ENCODE assay signal across 8 mouse cellular contexts in the genomic region with DNA sequence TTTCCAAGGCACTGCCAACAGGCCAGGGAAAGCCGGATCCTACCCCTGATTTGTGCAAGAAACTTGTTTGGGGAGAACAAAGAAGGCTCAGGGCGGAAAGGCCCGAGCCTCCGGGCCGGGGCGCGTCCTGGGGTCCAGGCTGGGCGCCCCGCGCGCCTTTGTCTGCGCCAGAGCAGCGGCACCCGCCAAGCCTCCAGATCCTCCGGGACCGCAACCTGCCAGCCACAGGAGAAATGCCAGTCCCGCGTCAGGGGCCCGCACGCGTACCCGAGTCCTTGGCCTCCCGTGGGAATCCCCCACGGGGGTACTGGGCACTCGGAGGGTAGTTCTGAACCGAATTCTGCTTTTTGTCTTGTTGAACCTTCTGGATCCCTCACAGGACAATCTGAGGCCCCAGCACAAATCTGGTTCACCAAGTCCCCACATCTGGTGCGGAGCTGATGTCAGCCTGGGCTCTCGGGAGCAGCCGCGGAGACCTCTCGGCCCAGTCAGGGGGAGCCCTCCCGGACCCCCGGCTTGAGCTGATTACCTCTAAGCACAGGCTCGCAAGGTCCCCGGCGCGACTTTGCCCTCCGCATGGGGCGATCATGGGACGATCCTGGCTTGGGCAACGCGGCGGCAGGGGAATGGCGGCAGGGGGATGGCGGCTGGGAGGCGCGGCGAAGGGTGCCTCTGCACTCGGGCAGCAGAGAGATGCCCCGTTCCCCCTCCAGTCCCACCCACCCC. TPM values are rescaled to one million over a fixed set of nuclear protein-coding genes. Genes with fewer than 3 reads are reported as not detected.
A peak's percentile ranks its signal among the peaks of the same experiment; 100 is the strongest.
DNase-seq lines count a peak whose midpoint lies in the region; ATAC-seq and TF ChIP-seq lines count a peak whose summit lies in the region.

No protein-coding gene starts in this region.

- intact Hi-C loops in gastrocnemius, adult 2 months (cut with DNase I) = no loop called here

- H3K27me3 ChIP-seq in forebrain, embryonic 10.5 days (ENCODE audit: poor library complexity, severe bottlenecking) = peaks cover 9% of the 10 kb centered on the region; the same call in 1 of the 2 replicates
- H3K27me3 ChIP-seq in hindbrain, embryonic 10.5 days (ENCODE audit: insufficient read depth, poor library complexity, severe bottlenecking) = peaks cover 12% of the 10 kb centered on the region; the same call in 1 of the 2 replicates
- no peaks in the 10 kb centered on the region for H3K27me3 ChIP-seq in limb, embryonic 15.5 days
- no peaks in the 10 kb centered on the region for H3K27me3 ChIP-seq in neural tube, embryonic 12.5 days (replicated peaks)

- peaks cover 4% of the 10 kb centered on the region for H3K36me3 ChIP-seq in forebrain, embryonic 10.5 days (replicated peaks)
- no peaks in the 10 kb centered on the region for H3K36me3 ChIP-seq in hindbrain, embryonic 10.5 days
- H3K36me3 ChIP-seq in limb, embryonic 15.5 days = no peaks in the 10 kb centered on the region
- no peaks in the 10 kb centered on the region for H3K36me3 ChIP-seq in neural tube, embryonic 12.5 days

- H3K4me1 ChIP-seq in forebrain, embryonic 10.5 days = peaks cover 46% of the 10 kb centered on the region
- peaks cover 47% of the 10 kb centered on the region for H3K4me1 ChIP-seq in hindbrain, embryonic 10.5 days (replicated peaks)
- peaks cover 47% of the 10 kb centered on the region for H3K4me1 ChIP-seq in limb, embryonic 15.5 days
- peaks cover 28% of the 10 kb centered on the region for H3K4me1 ChIP-seq in neural tube, embryonic 12.5 days

- DNase-seq in gastrocnemius, adult 2 months = peak; percentile 71
- DNase-seq in gastrocnemius, adult 18-20 months (ENCODE audit: low spot score) = no peak
- DNase-seq in adrenal gland, adult 18-20 months (ENCODE audit: low spot score in 2 of 2) = peak; percentile 43 to 53
- DNase-seq in forebrain, embryonic 10.5 days (ENCODE audit: extremely low spot score, low spot score) = peak; percentile 69
- peak; percentile 60 for DNase-seq in hindbrain, embryonic 10.5 days (ENCODE audit: low spot score)
- DNase-seq in natural killer cell, adult 2 months (ENCODE audit: low spot score in 2 of 2) = no peak

- TF ChIP-seq CTCF in gastrocnemius, adult 2 months (IDR thresholded peaks at IDR 0.05) = no peak

- WGBS in forebrain, embryonic 10.5 days = under 1% methylated on average over 50 of the region's 50 CpGs
- under 1% methylated on average over 50 of the region's 50 CpGs for WGBS in hindbrain, embryonic 10.5 days
- under 1% methylated on average over 43 of the region's 50 CpGs for WGBS in limb, embryonic 15.5 days
- WGBS in neural tube, embryonic 12.5 days = under 1% methylated on average over 50 of the region's 50 CpGs

- H3K9ac ChIP-seq in limb, embryonic 15.5 days = peak overlapping the region; percentile 67
- H3K9ac ChIP-seq in neural tube, embryonic 12.5 days = peak overlapping the region; percentile 94

- peak overlapping the region; percentile 92 for H3K4me3 ChIP-seq in gastrocnemius, adult 2 months
- peak overlapping the region; percentile 98 for H3K4me3 ChIP-seq in forebrain, embryonic 10.5 days
- H3K4me3 ChIP-seq in hindbrain, embryonic 10.5 days = peak overlapping the region; percentile 98
- H3K4me3 ChIP-seq in limb, embryonic 15.5 days = peak overlapping the region; percentile 80
- peak overlapping the region; percentile 82 for H3K4me3 ChIP-seq in neural tube, embryonic 12.5 days

- 0 out of 2 replicates have a peak, but pooled peaks cover 4% of the 10 kb centered on the region for H3K9me3 ChIP-seq in forebrain, embryonic 10.5 days
- peaks cover 3% of the 10 kb centered on the region; the same call in 1 of the 2 replicates for H3K9me3 ChIP-seq in hindbrain, embryonic 10.5 days
- no peaks in the 10 kb centered on the region for H3K9me3 ChIP-seq in limb, embryonic 15.5 days
- H3K9me3 ChIP-seq in neural tube, embryonic 12.5 days = no peaks in the 10 kb centered on the region

- ATAC-seq in limb, embryonic 15.5 days (ENCODE audit: insufficient number of reproducible peaks, low FRiP score, low TSS enrichment, low read depth) = no peak
- peak; percentile 70 for ATAC-seq in neural tube, embryonic 12.5 days (ENCODE audit: low FRiP score, low read depth)

- peak overlapping the region; percentile 70 for H3K4me2 ChIP-seq in limb, embryonic 15.5 days
- H3K4me2 ChIP-seq in neural tube, embryonic 12.5 days (replicated peaks) = peak overlapping the region; percentile 89

- H3K27ac ChIP-seq in gastrocnemius, adult 2 months = peak overlapping the region; percentile 98
- H3K27ac ChIP-seq in forebrain, embryonic 10.5 days = peak overlapping the region; percentile 98
- H3K27ac ChIP-seq in hindbrain, embryonic 10.5 days = peak overlapping the region; percentile 98
- H3K27ac ChIP-seq in limb, embryonic 15.5 days = peak overlapping the region; percentile 92
- peak overlapping the region; percentile 37; the same call in 1 of the 2 replicates for H3K27ac ChIP-seq in neural tube, embryonic 12.5 days

RNA-seq across cellular contexts. Expression of gene Amotl1, which starts 30.5 kb away (rescaled TPM):
- total RNA-seq in gastrocnemius, adult 2 months (2021) = 100 to 1,000 TPM; 397 to 399 TPM
- 100 to 1,000 TPM; 330 to 339 TPM for total RNA-seq in gastrocnemius, adult 18-20 months (2021)
- 10 to 100 TPM; 30.3 to 45.1 TPM for total RNA-seq in adrenal gland, adult 18-20 months (2021)
- 15.7 and 17.3 TPM in 2 replicates for polyA plus RNA-seq in forebrain, embryonic 10.5 days (2016; fragmentation: Nextera tagmentation; extraction: Ambion mirVana)
- 12.8 and 16.3 TPM in 2 replicates for polyA plus RNA-seq in hindbrain, embryonic 10.5 days (2016; fragmentation: Nextera tagmentation; extraction: Ambion mirVana)
- polyA plus RNA-seq in limb, embryonic 15.5 days (2015; fragmentation: Nextera tagmentation; extraction: Ambion mirVana) = 35.3 and 36.1 TPM in 2 replicates
- 13.5 and 13.8 TPM in 2 replicates for polyA plus RNA-seq in neural tube, embryonic 12.5 days (2016; fragmentation: Nextera tagmentation; extraction: Ambion mirVana)

Comparison
In these comparisons a context has a peak if more than half of its experiments do, and no peak if none do; other contexts are left out.
1. DNase-seq: peak in gastrocnemius, adult 2 months (single experiment), adrenal gland, adult 18-20 months (2 of 2), forebrain, embryonic 10.5 days (single experiment) and hindbrain, embryonic 10.5 days (single experiment); none in gastrocnemius, adult 18-20 months (single experiment) and natural killer cell, adult 2 months (0 of 2).
2. H3K27ac ChIP-seq: peak in every context shown above with its lines; median percentile 98 in gastrocnemius, adult 2 months; 98 in forebrain, embryonic 10.5 days; 98 in hindbrain, embryonic 10.5 days; 92 in limb, embryonic 15.5 days; 37 in neural tube, embryonic 12.5 days.
3. Peak in every context shown above with its lines, with median percentiles within 50 percentile points of each other: H3K4me3 ChIP-seq.